Mouse (Mus musculus) kidney, postnatal 14 days (tissue): Measurements from ENCODE around the gene Gdf1.

Source experiments
- DNase-seq: peaks from one replicate; pipeline ENCODE4 v3.0.0; 2022; ENCODE audit warnings: mixed read lengths

Gdf1 gene

GRCm38 (mm10) chr8:70329124-70329834 is at the start of gene Gdf1:
Gdf1 (plus strand) TSS chr8:70329817.
- DNase-seq = no peak

GRCm38 (mm10) chr8:70281001-70281400 is 48.6 kb upstream of the Gdf1 start:
- DNase-seq = no peak

DNA sequence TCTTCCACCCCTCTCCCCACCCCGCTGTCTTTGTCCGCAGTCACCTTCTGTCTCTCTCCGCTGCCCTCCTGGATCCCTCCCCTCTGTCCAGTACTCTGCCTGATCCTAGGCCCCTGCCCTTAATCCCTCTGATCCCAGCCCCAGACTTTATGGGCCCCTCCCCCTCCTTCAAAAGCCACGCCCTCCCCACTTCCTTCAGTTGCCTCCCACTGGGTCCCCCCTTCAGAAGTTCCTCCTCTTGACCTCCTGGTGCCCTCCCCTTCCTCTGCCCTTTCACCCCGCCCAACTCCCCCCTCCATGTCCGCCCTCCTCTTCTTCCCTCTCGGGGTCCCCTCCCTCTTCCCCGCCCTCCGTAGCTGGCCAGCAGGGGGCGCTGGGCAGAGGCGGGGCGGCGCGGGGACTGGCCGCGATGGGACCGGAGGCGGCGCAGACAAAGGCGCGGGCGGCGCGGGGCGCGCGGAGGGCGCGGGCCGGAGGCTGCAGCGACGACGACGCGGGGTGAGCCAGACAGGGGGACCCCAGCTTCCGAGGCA is 46.9 kb upstream of the Gdf1 start, which contains the start of gene Homer3:
TSS of gene Homer3 (plus strand) at position 225 of the 533 bp plus-strand sequence.
- DNase-seq = peak; percentile 94

- no peak for DNase-seq
Measured at GRCm38 (mm10) chr8:70283136-70284077, 46.2 kb upstream of the Gdf1 start.

- no peak for DNase-seq
Measured at GRCm38 (mm10) chr8:70284421-70284820, 45.2 kb upstream of the Gdf1 start.

DNA sequence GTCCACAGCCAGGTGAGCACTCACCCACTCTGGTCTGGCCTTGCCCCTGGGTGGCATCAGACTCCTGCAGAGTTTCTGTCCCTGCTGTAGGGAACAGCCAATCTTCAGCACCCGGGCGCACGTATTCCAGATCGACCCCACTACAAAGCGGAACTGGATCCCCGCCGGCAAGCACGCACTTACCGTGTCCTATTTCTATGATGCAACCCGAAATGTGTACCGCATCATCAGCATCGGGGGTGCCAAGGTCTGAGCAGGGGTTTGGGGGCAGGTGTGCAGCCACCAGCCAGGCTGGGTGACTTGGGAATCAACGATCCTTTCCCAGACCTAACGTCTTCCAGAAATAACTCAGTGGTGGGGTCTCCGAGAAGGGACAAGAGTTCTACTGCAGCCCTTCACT is 44.3 kb upstream of the Gdf1 start:
- no peak for DNase-seq

DNA sequence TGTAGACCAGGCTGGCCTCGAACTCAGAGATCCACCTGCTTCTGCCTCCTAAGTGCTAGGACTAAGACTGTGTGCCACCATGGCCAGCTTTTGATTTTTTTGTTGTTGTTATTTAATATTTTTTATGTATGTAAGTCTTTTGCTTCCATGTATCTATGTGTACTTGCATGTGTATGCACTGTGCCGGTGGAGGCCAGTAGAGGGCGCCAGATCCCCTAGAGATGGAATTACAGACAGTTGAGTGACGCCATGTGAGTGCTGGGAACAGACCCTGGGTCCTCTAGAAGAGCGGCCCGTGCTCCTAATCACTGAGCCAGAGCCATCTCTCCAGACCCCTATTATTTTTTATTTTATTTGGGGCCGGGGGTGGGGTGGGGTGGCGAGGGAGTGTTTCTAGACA is 42.9 kb upstream of the Gdf1 start:
- DNase-seq = no peak

DNA sequence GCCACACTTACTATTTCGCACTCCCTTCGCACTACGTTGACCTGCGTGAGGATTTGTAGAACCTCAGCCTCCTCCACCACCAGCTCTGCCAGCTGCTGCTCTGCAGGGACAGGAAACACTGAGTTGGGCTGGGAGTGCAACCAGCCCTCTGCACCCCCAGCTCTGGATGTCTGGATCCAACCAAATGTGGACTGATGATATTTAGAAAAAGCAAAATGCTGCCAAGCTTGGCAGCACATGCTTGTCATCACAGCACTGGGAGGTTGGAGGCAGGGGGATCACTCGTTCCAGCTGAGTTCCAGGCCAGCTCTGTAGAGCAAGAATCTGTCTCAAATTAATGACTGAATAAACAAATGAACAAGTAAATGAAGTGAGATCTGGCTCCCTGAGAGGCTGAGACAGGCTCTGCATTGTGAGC is 35.6 kb upstream of the Gdf1 start:
- DNase-seq = no peak

- DNase-seq = no peak
Measured at GRCm38 (mm10) chr8:70300881-70301280, 28.7 kb upstream of the Gdf1 start.

- peak; percentile 96 for DNase-seq
Measured at GRCm38 (mm10) chr8:70302358-70302890, 27.2 kb upstream of the Gdf1 start, which contains the start of the genes Ddx49 and Cope. Ddx49 (minus strand) TSS chr8:70302489. Cope (plus strand) TSS chr8:70302518.

DNA sequence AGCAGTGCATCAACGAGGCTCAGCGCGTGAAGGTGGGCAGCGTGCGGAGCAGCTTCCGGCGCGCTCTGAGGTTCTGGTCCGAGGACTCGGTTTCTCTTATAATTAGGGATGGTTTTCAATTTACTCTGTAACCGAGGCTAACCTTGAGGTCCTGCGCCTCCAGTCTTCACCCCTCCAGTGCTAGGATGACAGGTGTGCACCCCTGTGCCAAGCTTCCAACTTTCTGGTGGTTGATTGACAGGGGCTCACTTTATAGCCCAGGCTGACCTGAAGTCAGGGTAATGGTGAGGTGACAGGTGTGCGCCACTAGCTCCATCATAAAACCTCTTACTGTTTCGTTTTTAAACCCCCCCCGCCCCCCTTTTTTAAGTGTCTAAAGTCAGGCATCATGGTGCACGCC is 26.7 kb upstream of the Gdf1 start:
- DNase-seq = no peak

DNA sequence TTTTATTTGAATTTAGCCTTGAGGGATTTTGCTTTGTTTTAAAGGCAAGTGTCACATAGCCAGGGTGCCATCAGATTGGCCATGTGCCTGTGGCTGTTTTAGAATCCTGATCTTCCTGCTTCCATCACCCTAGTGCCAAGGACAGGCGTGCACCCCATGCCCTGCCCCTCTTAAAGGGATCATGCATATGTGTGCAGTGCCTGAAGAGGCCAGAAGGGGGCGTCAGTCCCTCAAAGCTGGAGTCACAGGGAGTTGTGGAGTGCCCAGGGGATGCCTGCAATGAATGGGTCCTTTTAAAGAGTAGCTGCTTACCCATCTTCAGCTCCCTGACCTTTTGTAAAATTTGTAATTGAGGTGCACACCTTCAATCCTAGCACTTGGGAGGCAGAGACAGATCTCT is 20.3 kb upstream of the Gdf1 start:
- no peak for DNase-seq

DNA sequence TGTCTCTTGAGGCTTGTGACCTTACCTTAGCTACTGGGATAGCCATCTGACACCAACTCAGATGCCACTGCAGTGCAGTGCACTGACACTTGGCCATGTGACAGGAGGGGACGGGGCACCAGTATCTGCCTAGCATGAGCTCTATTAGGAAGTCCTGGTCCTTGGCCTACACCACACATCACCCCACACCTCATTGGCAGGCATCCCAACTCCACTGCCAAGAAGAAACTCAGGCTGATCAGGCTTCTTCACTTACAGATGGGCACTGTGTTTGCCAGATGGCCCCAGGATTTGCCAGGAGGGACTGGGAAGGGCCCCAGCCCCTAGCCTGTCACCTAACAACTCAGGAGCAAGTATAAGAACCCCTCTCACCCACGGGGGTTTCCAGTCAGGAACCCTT is 16.2 kb upstream of the Gdf1 start:
- DNase-seq = no peak

GRCm38 (mm10) chr8:70315624-70316510 is 13.8 kb upstream of the Gdf1 start, which contains the start of gene Cers1:
Cers1 (plus strand) TSS chr8:70315775.
- peak; percentile 75 for DNase-seq

- peak; percentile 62 for DNase-seq
Measured at GRCm38 (mm10) chr8:70316511-70317504, 12.8 kb upstream of the Gdf1 start.

GRCm38 (mm10) chr8:70317872-70318271 is 11.7 kb upstream of the Gdf1 start:
- no peak for DNase-seq

DNA sequence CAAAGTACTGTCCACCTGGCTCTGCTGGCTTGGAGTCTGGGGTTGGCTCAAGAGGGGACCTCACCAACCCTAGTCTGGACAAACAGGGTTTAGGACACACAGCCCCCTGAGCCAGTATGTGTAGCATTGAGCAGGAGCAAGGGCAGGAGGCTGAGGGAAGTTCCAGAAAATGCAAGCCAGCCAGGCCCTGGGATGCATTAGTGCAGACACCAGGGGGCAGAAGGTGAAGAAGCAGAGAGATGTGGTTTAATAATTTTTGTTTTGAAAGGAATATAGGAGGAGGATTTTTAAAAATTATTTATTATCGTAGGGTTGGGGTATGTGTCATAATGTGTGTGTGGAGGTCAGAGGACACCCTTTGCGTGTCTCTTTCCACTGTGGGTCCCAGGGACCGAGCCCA is 5.9 kb upstream of the Gdf1 start:
- no peak for DNase-seq

GRCm38 (mm10) chr8:70327512-70327911 is 2.1 kb upstream of the Gdf1 start:
- no peak for DNase-seq

DNA sequence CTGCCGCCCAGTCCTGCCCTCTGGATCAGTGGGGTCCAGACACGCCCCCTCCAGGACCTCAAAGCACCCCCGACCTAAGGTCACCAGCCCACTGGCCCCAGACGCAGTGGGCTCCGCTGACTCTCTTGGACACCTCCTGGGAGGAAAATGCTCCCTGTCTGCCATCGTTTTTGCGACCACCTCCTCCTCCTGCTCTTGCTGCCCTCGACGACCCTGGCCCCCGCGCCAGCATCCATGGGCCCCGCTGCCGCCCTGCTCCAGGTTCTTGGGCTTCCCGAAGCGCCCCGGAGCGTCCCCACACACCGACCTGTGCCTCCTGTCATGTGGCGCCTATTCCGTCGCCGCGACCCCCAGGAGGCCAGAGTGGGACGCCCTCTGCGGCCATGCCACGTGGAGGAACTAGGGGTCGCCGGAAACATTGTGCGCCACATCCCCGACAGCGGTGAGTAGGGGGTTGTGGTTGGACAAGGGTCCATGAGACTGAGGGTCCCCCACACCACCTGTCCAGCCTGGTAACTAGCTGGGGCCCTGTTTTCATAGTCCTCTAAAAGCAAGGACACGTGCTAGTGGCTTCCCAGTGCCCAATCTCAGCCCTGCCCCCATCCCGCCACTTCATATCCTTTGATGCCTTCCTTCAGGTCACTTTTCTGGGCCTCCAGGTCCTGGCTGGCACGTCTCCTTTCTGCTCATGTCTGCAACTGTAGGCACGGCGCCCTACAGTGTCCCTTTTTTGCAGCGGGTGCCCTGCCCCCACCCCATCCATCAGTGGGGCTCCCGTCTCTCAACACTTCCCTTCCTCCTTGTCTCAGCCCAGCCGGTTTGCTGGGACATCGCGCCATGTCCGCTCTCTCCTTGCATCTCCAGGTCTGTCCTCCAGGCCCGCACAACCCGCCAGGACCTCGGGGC is 471 bp downstream of the Gdf1 start:
- no peak for DNase-seq
